Mouse (Mus musculus) megakaryocyte, embryonic 14.5 days (primary cell): ENCODE results near the gene A030005L19Rik. TPM values are rescaled to one million over a fixed set of nuclear protein-coding genes. Genes with fewer than 3 reads are reported as not detected.
"Not testable (repeated sequence)": the region's sequence is repeated elsewhere in the genome, so short reads cannot be mapped to it uniquely, and the experiment has no call there.

Experiments
- H3K27me3 ChIP-seq: replicated peaks from 2 replicates; pipeline ENCODE3; 2012; ENCODE audit warnings: inconsistent platforms
- H3K36me3 ChIP-seq: replicated peaks from 2 replicates; pipeline ENCODE3; 2012; ENCODE audit warnings: low read length, inconsistent platforms, mixed read lengths
- H3K4me1 ChIP-seq: 2 replicates; pipeline ENCODE4 v1.6.1; 2012; ENCODE audit warnings: inconsistent platforms
- H3K4me3 ChIP-seq: replicated peaks from 2 replicates; pipeline ENCODE3; 2012; ENCODE audit warnings: moderate library complexity, mild to moderate bottlenecking, inconsistent platforms
- H3K9me3 ChIP-seq: 2 replicates; pipeline ENCODE4 v1.6.1; 2012; ENCODE audit warnings: inconsistent platforms
- FLI1 ChIP-seq: IDR thresholded peaks from 2 replicates; pipeline ENCODE4 v1.6.1; 2012; ENCODE audit warnings: low read length, inconsistent platforms, mixed read lengths
- GATA1 ChIP-seq: IDR thresholded peaks from 3 replicates; pipeline ENCODE4 v1.6.1; 2012; ENCODE audit warnings: mixed read lengths, low read length, inconsistent platforms, borderline replicate concordance
- polyA plus RNA-seq: library from polyadenylated mRNA; stranded (reverse); fragments of >175 nt; gene quantifications from 2 replicates; pipeline ENCODE4 v1.2.3, GENCODE M21; 2012; ENCODE audit warnings: low replicate concordance; ENCODE audit not compliant: insufficient read depth

A030005L19Rik gene
- not detected in 2 replicates for polyA plus RNA-seq

GRCm38 (mm10) chr1:82913025-82913424 is at the start of gene A030005L19Rik:
TSS of gene A030005L19Rik (plus strand) at chr1:82913325.
- H3K4me3 ChIP-seq, result no peak within 1 kb of the TSS
- no peaks in the 10 kb centered on the region for H3K9me3 ChIP-seq
- 0 out of 2 replicates have a peak, but pooled peaks cover 3% of the 10 kb centered on the region for H3K4me1 ChIP-seq
- H3K27me3 ChIP-seq, result no peaks in the 10 kb centered on the region
- TF ChIP-seq GATA1 (no peak), FLI1 (no peak)
- no peaks in the 10 kb centered on the region for H3K36me3 ChIP-seq

- no peak for TF ChIP-seq FLI1
- TF ChIP-seq GATA1, result no peak
- no peak overlapping the region for H3K4me3 ChIP-seq
- H3K9me3 ChIP-seq, result no peaks in the 10 kb centered on the region
- H3K4me1 ChIP-seq, result peaks cover 19% of the 10 kb centered on the region
- peaks cover 68% of the 10 kb centered on the region for H3K36me3 ChIP-seq
- no peaks in the 10 kb centered on the region for H3K27me3 ChIP-seq
Observed at GRCm38 (mm10) chr1:82870202-82870601, 42.9 kb upstream of the A030005L19Rik start.

GRCm38 (mm10) chr1:82879172-82879571 is 34.0 kb upstream of the A030005L19Rik start:
- Histone ChIP-seq H3K9me3 (no peaks in the 10 kb centered on the region), H3K36me3 (peaks cover 88% of the 10 kb centered on the region), H3K4me1 (peaks cover 9% of the 10 kb centered on the region; the same call in 1 of the 2 replicates), H3K27me3 (no peaks in the 10 kb centered on the region), H3K4me3 (no peak overlapping the region)
- TF ChIP-seq GATA1, result no peak
- TF ChIP-seq FLI1, result no peak

- Histone ChIP-seq H3K36me3 (peaks cover 91% of the 10 kb centered on the region), H3K4me3 (no peak overlapping the region), H3K4me1 (peaks cover 9% of the 10 kb centered on the region; the same call in 1 of the 2 replicates), H3K9me3 (no peaks in the 10 kb centered on the region), H3K27me3 (no peaks in the 10 kb centered on the region)
- TF ChIP-seq GATA1 (no peak), FLI1 (no peak)
Observed at GRCm38 (mm10) chr1:82880196-82880595, 32.9 kb upstream of the A030005L19Rik start.

- H3K36me3 ChIP-seq, result peaks cover 94% of the 10 kb centered on the region
- no peak overlapping the region for H3K4me3 ChIP-seq
- TF ChIP-seq FLI1, result no peak
- no peak for TF ChIP-seq GATA1
- H3K4me1 ChIP-seq, result no peaks in the 10 kb centered on the region
- H3K27me3 ChIP-seq, result no peaks in the 10 kb centered on the region
- no peaks in the 10 kb centered on the region for H3K9me3 ChIP-seq
Observed at GRCm38 (mm10) chr1:82893269-82893668, 19.9 kb upstream of the A030005L19Rik start.

GRCm38 (mm10) chr1:82900567-82900966 is 12.6 kb upstream of the A030005L19Rik start:
- Histone ChIP-seq H3K4me3 (no peak overlapping the region), H3K27me3 (no peaks in the 10 kb centered on the region), H3K9me3 (no peaks in the 10 kb centered on the region), H3K4me1 (peaks cover 4% of the 10 kb centered on the region; the same call in 1 of the 2 replicates), H3K36me3 (peaks cover 84% of the 10 kb centered on the region)
- TF ChIP-seq GATA1, result no peak
- no peak for TF ChIP-seq FLI1

GRCm38 (mm10) chr1:82901201-82901600 is 11.9 kb upstream of the A030005L19Rik start:
- Histone ChIP-seq H3K27me3 (no peaks in the 10 kb centered on the region), H3K4me1 (peaks cover 4% of the 10 kb centered on the region; the same call in 1 of the 2 replicates), H3K4me3 (no peak overlapping the region), H3K36me3 (peaks cover 77% of the 10 kb centered on the region), H3K9me3 (no peaks in the 10 kb centered on the region)
- TF ChIP-seq FLI1 (no peak), GATA1 (no peak)

- no peaks in the 10 kb centered on the region for H3K27me3 ChIP-seq
- H3K4me3 ChIP-seq, result no peak overlapping the region
- no peak for TF ChIP-seq GATA1
- TF ChIP-seq FLI1, result no peak
- no peaks in the 10 kb centered on the region for H3K9me3 ChIP-seq
- peaks cover 34% of the 10 kb centered on the region for H3K36me3 ChIP-seq
- H3K4me1 ChIP-seq, result no peaks in the 10 kb centered on the region
Observed at GRCm38 (mm10) chr1:82905886-82906285, 7.2 kb upstream of the A030005L19Rik start.

- H3K4me1 ChIP-seq, H3K27me3 ChIP-seq, H3K36me3 ChIP-seq, H3K9me3 ChIP-seq, H3K4me3 ChIP-seq: not testable (repeated sequence)
Observed at GRCm38 (mm10) chr1:82913434-82913833, 309 bp downstream of the A030005L19Rik start.

- Histone ChIP-seq H3K27me3 (no peaks in the 10 kb centered on the region), H3K4me3 (no peak within 1 kb of the TSS), H3K9me3 (peaks cover 7% of the 10 kb centered on the region; the same call in 1 of the 2 replicates), H3K36me3 (no peaks in the 10 kb centered on the region), H3K4me1 (no peaks in the 10 kb centered on the region)
- no peak for TF ChIP-seq FLI1
- no peak for TF ChIP-seq GATA1
Observed at GRCm38 (mm10) chr1:82924650-82925049, 11.5 kb downstream of the A030005L19Rik start, which contains the start of gene A030014E15Rik. TSS of gene A030014E15Rik (plus strand) at chr1:82924917.

GRCm38 (mm10) chr1:82930558-82930957 is 17.4 kb downstream of the A030005L19Rik start:
- H3K4me1 ChIP-seq, H3K36me3 ChIP-seq, H3K4me3 ChIP-seq, H3K27me3 ChIP-seq: not testable (repeated sequence)
- peaks cover 17% of the 10 kb centered on the region for H3K9me3 ChIP-seq

- H3K4me1 ChIP-seq, H3K36me3 ChIP-seq, H3K27me3 ChIP-seq, H3K4me3 ChIP-seq: not testable (repeated sequence)
- peaks cover 17% of the 10 kb centered on the region for H3K9me3 ChIP-seq
Observed at GRCm38 (mm10) chr1:82931326-82931725, 18.2 kb downstream of the A030005L19Rik start, which contains the start of gene Gm6217. TSS of gene Gm6217 (minus strand) at chr1:82931399.
